Mouse (Mus musculus): ENCODE measurements around the gene Olfr487.
"Not testable (repeated sequence)": the region's sequence is repeated elsewhere in the genome, so short reads cannot be mapped to it uniquely, and the experiment has no call there.

DNA sequence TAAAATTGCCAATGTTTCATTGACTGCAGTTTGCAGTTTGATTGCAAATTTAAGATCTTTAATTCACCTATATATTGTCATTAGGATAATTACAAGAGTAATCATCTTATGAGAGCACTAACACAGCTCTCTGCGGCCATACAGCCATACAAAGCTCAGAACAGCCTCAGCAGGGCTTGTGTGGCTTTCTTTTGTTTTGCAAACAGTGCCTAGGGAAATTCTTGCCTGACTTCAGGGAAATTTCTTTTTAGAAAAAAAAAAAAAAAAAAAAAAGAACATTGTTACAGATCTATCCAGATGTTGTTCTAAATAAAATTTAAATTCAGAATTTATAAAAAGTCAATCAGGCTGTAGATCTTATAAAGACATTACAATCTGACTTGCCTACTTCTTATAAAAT is 21.7 kb downstream of the Olfr487 start:
- TF ChIP-seq CTCF (IDR thresholded peaks at IDR 0.05; ENCODE audit: low read depth, low read length); POLR2A (IDR thresholded peaks at IDR 0.05; ENCODE audit: borderline replicate concordance, low read depth, low read length): not testable (repeated sequence)

All from bone marrow macrophage, adult 2 months (primary cell).